9 mouse cellular contexts compared by ENCODE assay signal in the genomic region with DNA sequence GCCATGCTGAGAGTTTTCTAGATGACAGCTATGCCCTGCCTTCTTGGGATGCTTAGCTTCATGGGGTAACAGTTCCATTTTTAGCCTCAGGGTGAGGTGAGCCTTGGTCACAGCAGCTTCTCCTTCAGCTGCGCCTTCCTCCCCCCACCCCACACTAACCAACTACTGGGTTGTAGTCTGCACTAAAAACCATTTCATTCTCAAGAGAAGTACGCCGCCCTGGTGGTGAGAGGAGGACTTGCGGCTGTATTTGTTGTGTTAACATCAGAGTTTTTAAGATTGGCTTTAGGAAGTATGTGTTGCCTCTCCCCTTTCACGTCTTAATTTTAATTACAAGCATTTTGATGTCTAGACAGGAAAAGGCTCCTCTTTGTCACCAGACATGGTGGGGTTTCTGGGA. TPM values are rescaled to one million over a fixed set of nuclear protein-coding genes. Genes with fewer than 3 reads are reported as not detected.
DNase-seq lines count a peak whose midpoint lies in the region; ATAC-seq and TF ChIP-seq lines count a peak whose summit lies in the region.
"Had no signal": no experiment of that assay in that cellular context is flagged by ENCODE, and none has a peak within 500 bp of the region (broad histone marks: within the 10 kb centered on the region; RNA-seq: fewer than 3 reads in every experiment).

No protein-coding gene starts in this region.

- H3K27ac ChIP-seq in heart, embryonic 12.5 days (ENCODE audit: poor library complexity, severe bottlenecking): peak overlapping the region; percentile 50
- H3K27ac ChIP-seq in lung, postnatal 0 days (ENCODE audit: low read length): peak overlapping the region; percentile 65; the same call in 1 of the 2 replicates
- H3K27ac ChIP-seq: midbrain, embryonic 12.5 days had no signal

- TF ChIP-seq CTCF in lung, postnatal 0 days (IDR thresholded peaks at IDR 0.05): peak; percentile 77

- TF ChIP-seq EP300 in lung, postnatal 0 days (IDR thresholded peaks at IDR 0.05): 0 out of 2 replicates have a peak, but pooled peaks have one; percentile 18

- H3K36me3 ChIP-seq in heart, embryonic 12.5 days: peaks cover 5% of the 10 kb centered on the region
- no peaks in the 10 kb centered on the region for H3K36me3 ChIP-seq in lung, postnatal 0 days (ENCODE audit: insufficient read depth, low read length)

- no peak overlapping the region for H3K9ac ChIP-seq in heart, embryonic 12.5 days
- no peak overlapping the region for H3K9ac ChIP-seq in lung, postnatal 0 days (replicated peaks; ENCODE audit: low read depth)
- H3K9ac ChIP-seq: midbrain, embryonic 12.5 days had no signal

- peaks cover 90% of the 10 kb centered on the region for H3K4me1 ChIP-seq in heart, embryonic 12.5 days (replicated peaks)
- H3K4me1 ChIP-seq in lung, postnatal 0 days (ENCODE audit: insufficient read depth, low read depth, low read length): peaks cover 9% of the 10 kb centered on the region; the same call in 1 of the 2 replicates

- no peak overlapping the region for H3K4me2 ChIP-seq in heart, embryonic 12.5 days
- H3K4me2 ChIP-seq in lung, postnatal 0 days (replicated peaks; ENCODE audit: low read depth, low read length): no peak overlapping the region
- H3K4me2 ChIP-seq: midbrain, embryonic 12.5 days had no signal

- H3K9me3 ChIP-seq in heart, embryonic 12.5 days (replicated peaks): no peaks in the 10 kb centered on the region
- no peaks in the 10 kb centered on the region for H3K9me3 ChIP-seq in lung, postnatal 0 days (ENCODE audit: low read length)
- H3K9me3 ChIP-seq: midbrain, embryonic 12.5 days had no signal

- no peak overlapping the region for H3K4me3 ChIP-seq in heart, embryonic 12.5 days
- H3K4me3 ChIP-seq in lung, postnatal 0 days (ENCODE audit: low read depth, low read length): no peak overlapping the region
- H3K4me3 ChIP-seq: midbrain, embryonic 12.5 days had no signal

- no peak for ATAC-seq in heart, embryonic 12.5 days (ENCODE audit: insufficient number of reproducible peaks, low FRiP score)
- no peak for ATAC-seq in lung, postnatal 0 days

- no peaks in the 10 kb centered on the region for H3K27me3 ChIP-seq in heart, embryonic 12.5 days (replicated peaks)
- H3K27me3 ChIP-seq in lung, postnatal 0 days (replicated peaks; ENCODE audit: insufficient read depth, low read length): no peaks in the 10 kb centered on the region
- H3K27me3 ChIP-seq: midbrain, embryonic 12.5 days had no signal

- WGBS in heart, embryonic 12.5 days: 53% methylated on average over 5 of the region's 5 CpGs
- WGBS in lung, postnatal 0 days: 57% methylated on average over 5 of the region's 5 CpGs

- peak; percentile 60 for DNase-seq in cerebellum, adult 9-10 months
- no peak for DNase-seq in cerebellum, adult 11-12 months
- peak; percentile 47 for DNase-seq in right cerebral cortex, postnatal 14 days
- DNase-seq in right cerebral cortex, postnatal 10 days (ENCODE audit: low spot score in 2 of 2): no peak
- DNase-seq in lung, postnatal 0 days (ENCODE audit: low spot score): peak; percentile 43
- DNase-seq in ovary, postnatal 36 days (ENCODE audit: low spot score): no peak
- DNase-seq in urinary bladder, postnatal 10 days (ENCODE audit: low spot score): no peak

RNA-seq across cellular contexts. Expression of gene 4933415A04Rik, which starts 18.6 kb away (rescaled TPM):
- 4.6 and 5.6 TPM in 2 replicates for polyA plus RNA-seq in heart, embryonic 12.5 days (2016; fragmentation: Nextera tagmentation; extraction: Ambion mirVana)
- polyA plus RNA-seq in lung, postnatal 0 days (2015; fragmentation: Nextera tagmentation; extraction: Ambion mirVana): 2.9 and 3.9 TPM in 2 replicates

RNA-seq across cellular contexts. Expression of gene Fabp6, which starts 33.1 kb away (rescaled TPM):
- polyA plus RNA-seq in heart, embryonic 12.5 days (2016; fragmentation: Nextera tagmentation; extraction: Ambion mirVana): not detected in 2 replicates
- polyA plus RNA-seq in lung, postnatal 0 days (2015; fragmentation: Nextera tagmentation; extraction: Ambion mirVana): 0.47 TPM in 1 of 2 replicates, not detected in the other
- polyA plus RNA-seq: midbrain, embryonic 12.5 days had no signal

RNA-seq across cellular contexts. Expression of gene Ccnjl, which starts 39.7 kb away (rescaled TPM):
- 18.9 and 22.9 TPM in 2 replicates for polyA plus RNA-seq in heart, embryonic 12.5 days (2016; fragmentation: Nextera tagmentation; extraction: Ambion mirVana)
- 6.5 and 9.4 TPM in 2 replicates for polyA plus RNA-seq in lung, postnatal 0 days (2015; fragmentation: Nextera tagmentation; extraction: Ambion mirVana)

Comparison
In these comparisons a context has a peak if more than half of its experiments do, and no peak if none do; other contexts are left out.
1. DNase-seq: peak in cerebellum, adult 9-10 months (single experiment), right cerebral cortex, postnatal 14 days (single experiment) and lung, postnatal 0 days (single experiment); none in cerebellum, adult 11-12 months (single experiment), right cerebral cortex, postnatal 10 days (0 of 2), ovary, postnatal 36 days (single experiment) and urinary bladder, postnatal 10 days (single experiment).